Mouse (Mus musculus) midbrain, embryonic 14.5 days (tissue): ENCODE data around the gene Aldh3b2. TPM values are rescaled to one million over a fixed set of nuclear protein-coding genes. Genes with fewer than 3 reads are reported as not detected.

ENCODE experiments used
- ATAC-seq: fragments of 200-750 bp; cut with Nextera tagmentation; 2 replicates; pipeline ENCODE4 v1.8.0; 2017; ENCODE audit warnings: moderate number of reproducible peaks, moderate library complexity; ENCODE audit not compliant: low FRiP score, low TSS enrichment
- DNase-seq: peaks from one replicate; pipeline ENCODE4 v3.0.0-alpha.2; 2015
- H3K27ac ChIP-seq: fragments of 300-500 bp; sonication (generic); replicated peaks from 2 replicates; pipeline ENCODE4 v1.5.1; 2014; ENCODE audit warnings: mild to moderate bottlenecking, low read depth, low read length, moderate library complexity
- H3K27me3 ChIP-seq: fragments of 300-500 bp; sonication (generic); 2 replicates; pipeline ENCODE4 v1.6.1; 2014; ENCODE audit warnings: low read length, control low read depth, mixed read lengths; ENCODE audit not compliant: control insufficient read depth, insufficient read depth
- H3K36me3 ChIP-seq: fragments of 300-500 bp; sonication (generic); 2 replicates; pipeline ENCODE4 v1.6.1; 2014; ENCODE audit warnings: low read length, control low read depth; ENCODE audit not compliant: control insufficient read depth, insufficient read depth
- H3K4me1 ChIP-seq: fragments of 300-500 bp; sonication (generic); 2 replicates; pipeline ENCODE4 v1.6.1; 2014; ENCODE audit warnings: mild to moderate bottlenecking, antibody characterized with exemption, low read length, control low read depth; ENCODE audit not compliant: control insufficient read depth, insufficient read depth
- H3K4me2 ChIP-seq: fragments of 300-500 bp; sonication (generic); 2 replicates; pipeline ENCODE4 v1.6.1; 2014; ENCODE audit warnings: mild to moderate bottlenecking, low read length, moderate library complexity
- H3K4me3 ChIP-seq: fragments of 300-500 bp; sonication (generic); replicated peaks from 2 replicates; pipeline ENCODE4 v1.5.1; 2014; ENCODE audit warnings: low read depth, low read length
- H3K9ac ChIP-seq: fragments of 300-500 bp; sonication (generic); replicated peaks from 2 replicates; pipeline ENCODE4 v1.6.1; 2014; ENCODE audit warnings: mild to moderate bottlenecking, low read length, moderate library complexity
- H3K9me3 ChIP-seq: fragments of 300-500 bp; sonication (generic); 2 replicates; pipeline ENCODE4 v1.6.1; 2016; ENCODE audit warnings: low read length, control low read depth, mixed read lengths; ENCODE audit not compliant: control insufficient read depth
- whole genome bisulfite sequencing: fragments of 180-500 bp; shearing (Covaris S2); extraction: QIAGEN DNeasy Blood & Tissue Kit; methylation state at CpG from one replicate; pipeline ENCODE4 v1.1.7; 2014; 5-methylcytosine and 5-hydroxymethylcytosine counted together
- polyA plus RNA-seq: library from polyadenylated mRNA; unstranded; fragments of >200 nt; fragmentation: Nextera tagmentation; extraction: Ambion mirVana; gene quantifications from 2 replicates; pipeline ENCODE4 v1.2.1, GENCODE M21; 2014

The Aldh3b2 gene
- polyA plus RNA-seq, 1 experiment from 2014 or later: 0.16 TPM

GRCm38 (mm10) chr19:4004331-4004730 lies 32.2 kb downstream of the Aldh3b2 start:
- Histone ChIP-seq H3K4me2 (no peak overlapping the region), H3K9me3 (no peaks in the 10 kb centered on the region), H3K27me3 (no peaks in the 10 kb centered on the region), H3K9ac (no peak overlapping the region), H3K36me3 (peaks cover 43% of the 10 kb centered on the region), H3K4me1 (peaks cover 16% of the 10 kb centered on the region), H3K27ac (no peak overlapping the region), H3K4me3 (no peak overlapping the region)
- DNase-seq (no peak), ATAC-seq (no peak)
- 87% methylated on average over 15 of the region's 15 CpGs for WGBS

GRCm38 (mm10) chr19:4005091-4005490 lies 33.0 kb downstream of the Aldh3b2 start:
- H3K4me1 ChIP-seq: peaks cover 13% of the 10 kb centered on the region
- H3K4me3 ChIP-seq: no peak overlapping the region
- H3K36me3 ChIP-seq: peaks cover 50% of the 10 kb centered on the region
- 90% methylated on average over 9 of the region's 9 CpGs for WGBS
- no peaks in the 10 kb centered on the region for H3K27me3 ChIP-seq
- H3K9ac ChIP-seq: no peak overlapping the region
- DNase-seq (no peak), ATAC-seq (no peak)
- H3K4me2 ChIP-seq: no peak overlapping the region
- no peaks in the 10 kb centered on the region for H3K9me3 ChIP-seq
- no peak overlapping the region for H3K27ac ChIP-seq

DNA sequence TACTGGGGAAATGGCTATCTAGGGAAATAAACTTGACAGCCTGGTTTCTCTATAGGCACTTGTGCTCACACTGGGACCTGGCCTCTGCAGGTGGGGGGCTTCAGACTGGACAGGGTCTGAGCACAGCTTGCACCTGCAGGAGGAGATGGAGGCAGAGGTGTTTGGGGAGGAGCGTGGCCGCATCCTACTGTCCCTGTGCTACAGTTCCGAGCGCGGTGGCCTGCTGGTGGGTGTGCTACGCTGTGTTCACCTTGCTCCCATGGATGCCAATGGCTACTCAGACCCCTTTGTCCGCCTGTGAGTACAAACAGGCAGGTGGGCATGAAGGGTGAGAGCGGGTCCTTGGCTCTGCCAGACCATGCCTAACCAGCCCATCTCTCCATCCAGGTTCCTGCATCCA lies 33.8 kb downstream of the Aldh3b2 start:
- Histone ChIP-seq H3K36me3 (peaks cover 57% of the 10 kb centered on the region), H3K4me1 (peaks cover 10% of the 10 kb centered on the region), H3K27me3 (no peaks in the 10 kb centered on the region), H3K27ac (no peak overlapping the region), H3K4me3 (no peak overlapping the region), H3K9me3 (no peaks in the 10 kb centered on the region), H3K4me2 (no peak overlapping the region), H3K9ac (no peak overlapping the region)
- WGBS: 95% methylated on average over 8 of the region's 8 CpGs
- ATAC-seq: no peak
- no peak for DNase-seq

DNA sequence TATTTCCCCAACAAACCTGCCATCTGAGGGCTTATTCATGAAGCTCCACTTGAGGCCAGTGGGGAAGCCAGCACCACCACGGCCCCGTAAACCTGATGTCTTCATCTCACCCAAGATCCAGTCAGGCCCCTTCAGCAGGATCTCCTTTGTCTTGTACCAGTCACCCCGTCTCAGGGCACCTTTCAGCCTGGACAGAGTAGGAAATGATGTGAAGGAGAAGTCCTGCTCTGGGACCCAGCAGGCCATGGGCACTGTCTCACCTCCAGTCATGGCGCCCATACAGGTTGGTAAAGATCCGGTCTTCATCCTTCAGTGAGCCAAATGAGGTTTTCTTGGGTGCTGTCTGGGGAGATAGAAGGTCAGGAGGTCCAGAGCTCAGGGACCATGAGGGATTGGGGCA lies 39.0 kb downstream of the Aldh3b2 start:
- H3K27me3 ChIP-seq: no peaks in the 10 kb centered on the region
- DNase-seq: no peak
- H3K4me2 ChIP-seq: peak overlapping the region; percentile 75; the same call in 1 of the 2 replicates
- 93% methylated on average over 5 of the region's 5 CpGs for WGBS
- ATAC-seq: no peak
- H3K4me1 ChIP-seq: peaks cover 9% of the 10 kb centered on the region
- H3K4me3 ChIP-seq: no peak overlapping the region
- H3K9ac ChIP-seq: no peak overlapping the region
- H3K36me3 ChIP-seq: peaks cover 49% of the 10 kb centered on the region
- no peaks in the 10 kb centered on the region for H3K9me3 ChIP-seq
- H3K27ac ChIP-seq: no peak overlapping the region

GRCm38 (mm10) chr19:4012432-4013022 lies 40.4 kb downstream of the Aldh3b2 start, which contains the start of gene Ndufv1:
Gene Ndufv1, minus strand, starts transcription at chr19:4012806.
- peak within 1 kb of the TSS; percentile 74 for H3K9ac ChIP-seq
- H3K27me3 ChIP-seq: no peaks in the 10 kb centered on the region
- under 1% methylated on average over 45 of the region's 45 CpGs for WGBS
- H3K4me1 ChIP-seq: peaks cover 9% of the 10 kb centered on the region
- peak within 1 kb of the TSS; percentile 82 for H3K4me3 ChIP-seq
- H3K36me3 ChIP-seq: peaks cover 34% of the 10 kb centered on the region
- peak; percentile 99 for ATAC-seq
- peak within 1 kb of the TSS; percentile 73 for H3K27ac ChIP-seq
- DNase-seq: peak; percentile 99
- no peaks in the 10 kb centered on the region for H3K9me3 ChIP-seq
- peak within 1 kb of the TSS; percentile 75 for H3K4me2 ChIP-seq

- Histone ChIP-seq H3K36me3 (peaks cover 29% of the 10 kb centered on the region), H3K27ac (no peak overlapping the region), H3K27me3 (no peaks in the 10 kb centered on the region), H3K9ac (no peak overlapping the region), H3K9me3 (no peaks in the 10 kb centered on the region), H3K4me1 (peaks cover 9% of the 10 kb centered on the region), H3K4me2 (peak overlapping the region; percentile 43), H3K4me3 (peak overlapping the region; percentile 82)
- 26% methylated on average over 9 of the region's 9 CpGs for WGBS
- no peak for DNase-seq
- ATAC-seq: peak; percentile 34; the same call in 1 of the 2 replicates
Observed at GRCm38 (mm10) chr19:4013066-4013465, 40.9 kb downstream of the Aldh3b2 start.

- DNase-seq: no peak
- Histone ChIP-seq H3K4me3 (no peak overlapping the region), H3K4me2 (no peak overlapping the region), H3K27ac (no peak overlapping the region), H3K36me3 (peaks cover 12% of the 10 kb centered on the region), H3K4me1 (peaks cover 9% of the 10 kb centered on the region), H3K27me3 (no peaks in the 10 kb centered on the region), H3K9ac (no peak overlapping the region), H3K9me3 (no peaks in the 10 kb centered on the region)
- ATAC-seq: no peak
Observed at GRCm38 (mm10) chr19:4014802-4015201, 42.7 kb downstream of the Aldh3b2 start.

GRCm38 (mm10) chr19:4015635-4016034 lies 43.5 kb downstream of the Aldh3b2 start:
- DNase-seq: no peak
- Histone ChIP-seq H3K4me3 (no peak overlapping the region), H3K4me2 (no peak overlapping the region), H3K9me3 (no peaks in the 10 kb centered on the region), H3K27me3 (no peaks in the 10 kb centered on the region), H3K4me1 (peaks cover 9% of the 10 kb centered on the region), H3K9ac (no peak overlapping the region), H3K27ac (no peak overlapping the region), H3K36me3 (peaks cover 5% of the 10 kb centered on the region; the same call in 1 of the 2 replicates)
- ATAC-seq: no peak
- WGBS: 73% methylated on average over 5 of the region's 5 CpGs

- no peaks in the 10 kb centered on the region for H3K4me1 ChIP-seq
- WGBS: 65% methylated on average over 10 of the region's 10 CpGs
- H3K27ac ChIP-seq: no peak overlapping the region
- H3K4me2 ChIP-seq: no peak overlapping the region
- H3K9ac ChIP-seq: no peak overlapping the region
- H3K9me3 ChIP-seq: no peaks in the 10 kb centered on the region
- no peaks in the 10 kb centered on the region for H3K36me3 ChIP-seq
- ATAC-seq: no peak
- no peak for DNase-seq
- H3K4me3 ChIP-seq: no peak overlapping the region
- H3K27me3 ChIP-seq: no peaks in the 10 kb centered on the region
Observed at GRCm38 (mm10) chr19:4017921-4018587, 45.9 kb downstream of the Aldh3b2 start.
